Mouse (Mus musculus) testis, adult 2 months (tissue): ENCODE data around the gene Insl5.

Experiments used
- CTCF ChIP-seq: fragments of 200-500 bp; IDR thresholded peaks from 2 replicates; pipeline ENCODE4 v1.5.1; 2012; ENCODE audit warnings: low read depth, mild to moderate bottlenecking, inconsistent platforms, low read length, moderate library complexity; ENCODE audit not compliant: control insufficient read depth, insufficient read depth, insufficient replicate concordance
- POLR2A ChIP-seq: fragments of 200-500 bp; IDR thresholded peaks from 2 replicates; pipeline ENCODE4 v1.6.1; 2012; ENCODE audit warnings: low read depth, mild to moderate bottlenecking, inconsistent platforms, low read length, moderate library complexity; ENCODE audit not compliant: control insufficient read depth

DNA sequence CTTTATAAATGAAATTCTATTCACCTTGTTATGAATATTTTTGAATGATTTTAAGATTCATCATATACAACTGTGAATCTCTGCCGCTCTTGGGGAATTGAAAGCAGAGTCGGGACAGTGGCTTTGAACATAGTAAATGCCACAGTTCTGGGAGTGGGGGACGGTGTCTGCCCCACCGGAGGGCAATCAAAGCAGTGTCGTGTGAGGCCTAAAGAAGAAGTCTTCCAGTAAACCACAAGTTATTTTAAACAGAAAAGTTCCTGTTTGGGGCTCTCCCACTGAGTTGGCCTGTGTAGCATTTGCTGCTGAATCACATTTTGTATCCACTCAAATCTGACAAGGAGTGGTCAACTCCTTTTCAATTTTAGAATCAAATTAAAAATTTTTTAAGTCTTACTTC, 55.5 kb downstream of the Insl5 start:
- TF ChIP-seq CTCF = no peak
- TF ChIP-seq POLR2A = no peak
